Mouse (Mus musculus) adrenal gland, postnatal 4 days (tissue): Measurements from ENCODE around the gene Scn1b. TPM values are rescaled to one million over a fixed set of nuclear protein-coding genes. Genes with fewer than 3 reads are reported as not detected.

ENCODE experiments used
- total RNA-seq, 2 experiments: library from RNA; stranded (reverse); gene quantifications; 2 replicates each; pipeline ENCODE4 v1.2.3; 2021

Scn1b gene
- total RNA-seq, 2 experiments from 2014 or later, result 10.8 to 10.9 TPM

Other genes with a start within 250 kb of the Scn1b start
- gene Cd22, start 246.7 kb downstream of the Scn1b start, total RNA-seq, result under 1 TPM; 0.73 to 0.90 TPM
- 1 to 10 TPM in 1 of 2 experiments, under 1 TPM in 1; 0.45 to 1.4 TPM for gene Mag, start 212.1 kb downstream of the Scn1b start, total RNA-seq
- gene Hamp2, start 202.3 kb downstream of the Scn1b start, total RNA-seq, result 10 to 100 TPM in 1 of 2 experiments, under 1 TPM in 1; 0.84 to 12.5 TPM
- gene Hamp, start 183.0 kb downstream of the Scn1b start, total RNA-seq, result 10 to 100 TPM in 1 of 2 experiments, 1 to 10 TPM in 1; 2.3 to 36.9 TPM
- gene Usf2, start 170.2 kb downstream of the Scn1b start, total RNA-seq, result 100 to 1,000 TPM; 113 to 125 TPM
- gene Lsr, start 153.5 kb downstream of the Scn1b start, total RNA-seq, result 10 to 100 TPM; 15.2 to 17.6 TPM
- under 1 TPM; 0.68 to 0.98 TPM for gene Fam187b, start 153.2 kb downstream of the Scn1b start, total RNA-seq
- 10 to 100 TPM; 30.0 to 31.2 TPM for gene Fxyd5, start 84.5 kb downstream of the Scn1b start, total RNA-seq
- gene Fxyd7, start 75.5 kb downstream of the Scn1b start, total RNA-seq, result 10 to 100 TPM in 1 of 2 experiments, 1 to 10 TPM in 1; 8.9 to 13.3 TPM
- 100 to 1,000 TPM; 141 to 173 TPM for gene Fxyd1, start 69.8 kb downstream of the Scn1b start, total RNA-seq
- 1 to 10 TPM; 6.8 to 6.9 TPM for gene Lgi4, start 67.7 kb downstream of the Scn1b start, total RNA-seq
- gene Fxyd3, start 50.3 kb downstream of the Scn1b start, total RNA-seq, result 1 to 10 TPM; 2.0 to 5.9 TPM
- 10 to 100 TPM; 18.2 to 25.4 TPM for gene Hpn, start 11.7 kb downstream of the Scn1b start, total RNA-seq
- 10 to 100 TPM; 55.4 to 58.7 TPM for gene Gramd1a, start 28.9 kb upstream of the Scn1b start, total RNA-seq
- not detected for gene Scgb2b2, start 163.5 kb upstream of the Scn1b start, total RNA-seq
- not detected for gene Scgb1b2, start 164.8 kb upstream of the Scn1b start, total RNA-seq
- not detected for gene Scgb2b3, start 235.1 kb upstream of the Scn1b start, total RNA-seq
- not detected for gene Scgb1b3, start 248.6 kb upstream of the Scn1b start, total RNA-seq